Mouse (Mus musculus): ENCODE results near the gene Actl10. TPM values are rescaled to one million over a fixed set of nuclear protein-coding genes. Genes with fewer than 3 reads are reported as not detected.

The Actl10 gene
- total and polyA plus RNA-seq, 2 experiments from 2014 or later, result not detected

GRCm38 (mm10) chr2:154516944-154517343 lies 34.6 kb upstream of the Actl10 start:
- Histone ChIP-seq H3K9ac (replicated peaks; ENCODE audit: low read depth, low read length) (no peak overlapping the region), H3K36me3 (replicated peaks; ENCODE audit: control insufficient read depth, insufficient read depth, low read length) (peaks cover 24% of the 10 kb centered on the region), H3K4me1 (ENCODE audit: control insufficient read depth, insufficient read depth) (no peaks in the 10 kb centered on the region), H3K4me3 (ENCODE audit: low read depth, low read length) (no peak overlapping the region), H3K27ac (ENCODE audit: low read depth) (no peak overlapping the region), H3K9me3 (replicated peaks; ENCODE audit: control insufficient read depth, low read length) (no peaks in the 10 kb centered on the region), H3K4me2 (ENCODE audit: low read depth, low read length) (no peak overlapping the region), H3K27me3 (ENCODE audit: control insufficient read depth, insufficient read depth, low read length) (no peaks in the 10 kb centered on the region)
- 68% methylated on average over 3 of the region's 3 CpGs for WGBS
- TF ChIP-seq EP300 (IDR thresholded peaks at IDR 0.05; ENCODE audit: low read depth) (no peak), CTCF (IDR thresholded peaks at IDR 0.05; ENCODE audit: low read depth) (no peak)
- no peak for DNase-seq (ENCODE audit: low spot score)
- no peak for ATAC-seq (ENCODE audit: insufficient read depth, low read depth)

GRCm38 (mm10) chr2:154517424-154517823 lies 34.2 kb upstream of the Actl10 start:
- 52% methylated on average over 5 of the region's 5 CpGs for WGBS
- TF ChIP-seq CTCF (IDR thresholded peaks at IDR 0.05; ENCODE audit: low read depth) (no peak), EP300 (IDR thresholded peaks at IDR 0.05; ENCODE audit: low read depth) (no peak)
- H3K4me3 ChIP-seq (ENCODE audit: low read depth, low read length), result no peak overlapping the region
- H3K9ac ChIP-seq (replicated peaks; ENCODE audit: low read depth, low read length), result no peak overlapping the region
- H3K9me3 ChIP-seq (replicated peaks; ENCODE audit: control insufficient read depth, low read length), result no peaks in the 10 kb centered on the region
- H3K4me2 ChIP-seq (ENCODE audit: low read depth, low read length), result no peak overlapping the region
- no peak overlapping the region for H3K27ac ChIP-seq (ENCODE audit: low read depth)
- ATAC-seq (ENCODE audit: insufficient read depth, low read depth) (no peak), DNase-seq (ENCODE audit: low spot score) (no peak)
- H3K4me1 ChIP-seq (ENCODE audit: control insufficient read depth, insufficient read depth), result no peaks in the 10 kb centered on the region
- H3K27me3 ChIP-seq (ENCODE audit: control insufficient read depth, insufficient read depth, low read length), result no peaks in the 10 kb centered on the region
- peaks cover 27% of the 10 kb centered on the region for H3K36me3 ChIP-seq (replicated peaks; ENCODE audit: control insufficient read depth, insufficient read depth, low read length)

GRCm38 (mm10) chr2:154521449-154521848 lies 30.1 kb upstream of the Actl10 start:
- Histone ChIP-seq H3K27me3 (ENCODE audit: control insufficient read depth, insufficient read depth, low read length) (no peaks in the 10 kb centered on the region), H3K9ac (replicated peaks; ENCODE audit: low read depth, low read length) (no peak overlapping the region), H3K4me1 (ENCODE audit: control insufficient read depth, insufficient read depth) (no peaks in the 10 kb centered on the region), H3K9me3 (replicated peaks; ENCODE audit: control insufficient read depth, low read length) (no peaks in the 10 kb centered on the region), H3K4me2 (ENCODE audit: low read depth, low read length) (no peak overlapping the region), H3K27ac (ENCODE audit: low read depth) (no peak overlapping the region), H3K36me3 (replicated peaks; ENCODE audit: control insufficient read depth, insufficient read depth, low read length) (peaks cover 59% of the 10 kb centered on the region), H3K4me3 (ENCODE audit: low read depth, low read length) (no peak overlapping the region)
- DNase-seq (ENCODE audit: low spot score) (no peak), ATAC-seq (ENCODE audit: insufficient read depth, low read depth) (no peak)
- TF ChIP-seq CTCF (IDR thresholded peaks at IDR 0.05; ENCODE audit: low read depth) (no peak), EP300 (IDR thresholded peaks at IDR 0.05; ENCODE audit: low read depth) (no peak)

GRCm38 (mm10) chr2:154522334-154522733 lies 29.2 kb upstream of the Actl10 start:
- no peaks in the 10 kb centered on the region for H3K4me1 ChIP-seq (ENCODE audit: control insufficient read depth, insufficient read depth)
- ATAC-seq (ENCODE audit: insufficient read depth, low read depth) (no peak), DNase-seq (ENCODE audit: low spot score) (no peak)
- TF ChIP-seq CTCF (IDR thresholded peaks at IDR 0.05; ENCODE audit: low read depth), result no peak
- TF ChIP-seq EP300 (IDR thresholded peaks at IDR 0.05; ENCODE audit: low read depth), result no peak
- WGBS, result 79% methylated on average over 5 of the region's 5 CpGs
- no peaks in the 10 kb centered on the region for H3K27me3 ChIP-seq (ENCODE audit: control insufficient read depth, insufficient read depth, low read length)
- no peak overlapping the region for H3K9ac ChIP-seq (replicated peaks; ENCODE audit: low read depth, low read length)
- no peak overlapping the region for H3K27ac ChIP-seq (ENCODE audit: low read depth)
- H3K4me3 ChIP-seq (ENCODE audit: low read depth, low read length), result no peak overlapping the region
- H3K9me3 ChIP-seq (replicated peaks; ENCODE audit: control insufficient read depth, low read length), result no peaks in the 10 kb centered on the region
- H3K36me3 ChIP-seq (replicated peaks; ENCODE audit: control insufficient read depth, insufficient read depth, low read length), result peaks cover 59% of the 10 kb centered on the region
- no peak overlapping the region for H3K4me2 ChIP-seq (ENCODE audit: low read depth, low read length)

GRCm38 (mm10) chr2:154525285-154525684 lies 26.3 kb upstream of the Actl10 start:
- DNase-seq (ENCODE audit: low spot score) (no peak), ATAC-seq (ENCODE audit: insufficient read depth, low read depth) (no peak)
- no peak overlapping the region for H3K4me3 ChIP-seq (ENCODE audit: low read depth, low read length)
- H3K36me3 ChIP-seq (replicated peaks; ENCODE audit: control insufficient read depth, insufficient read depth, low read length), result peaks cover 59% of the 10 kb centered on the region
- WGBS, result 95% methylated on average over 2 of the region's 2 CpGs
- no peak for TF ChIP-seq EP300 (IDR thresholded peaks at IDR 0.05; ENCODE audit: low read depth)
- no peak for TF ChIP-seq CTCF (IDR thresholded peaks at IDR 0.05; ENCODE audit: low read depth)
- no peaks in the 10 kb centered on the region for H3K27me3 ChIP-seq (ENCODE audit: control insufficient read depth, insufficient read depth, low read length)
- H3K4me1 ChIP-seq (ENCODE audit: control insufficient read depth, insufficient read depth), result no peaks in the 10 kb centered on the region
- no peak overlapping the region for H3K27ac ChIP-seq (ENCODE audit: low read depth)
- no peak overlapping the region for H3K4me2 ChIP-seq (ENCODE audit: low read depth, low read length)
- H3K9ac ChIP-seq (replicated peaks; ENCODE audit: low read depth, low read length), result no peak overlapping the region
- no peaks in the 10 kb centered on the region for H3K9me3 ChIP-seq (replicated peaks; ENCODE audit: control insufficient read depth, low read length)

GRCm38 (mm10) chr2:154526531-154526930 lies 25.0 kb upstream of the Actl10 start:
- no peak for DNase-seq (ENCODE audit: low spot score)
- Histone ChIP-seq H3K9ac (replicated peaks; ENCODE audit: low read depth, low read length) (no peak overlapping the region), H3K4me1 (ENCODE audit: control insufficient read depth, insufficient read depth) (no peaks in the 10 kb centered on the region), H3K27me3 (ENCODE audit: control insufficient read depth, insufficient read depth, low read length) (no peaks in the 10 kb centered on the region), H3K4me2 (ENCODE audit: low read depth, low read length) (no peak overlapping the region), H3K9me3 (replicated peaks; ENCODE audit: control insufficient read depth, low read length) (no peaks in the 10 kb centered on the region), H3K27ac (ENCODE audit: low read depth) (no peak overlapping the region), H3K4me3 (ENCODE audit: low read depth, low read length) (no peak overlapping the region), H3K36me3 (replicated peaks; ENCODE audit: control insufficient read depth, insufficient read depth, low read length) (peaks cover 66% of the 10 kb centered on the region)
- WGBS, result 52% methylated on average over 3 of the region's 3 CpGs
- ATAC-seq (ENCODE audit: insufficient read depth, low read depth), result no peak
- no peak for TF ChIP-seq EP300 (IDR thresholded peaks at IDR 0.05; ENCODE audit: low read depth)
- TF ChIP-seq CTCF (IDR thresholded peaks at IDR 0.05; ENCODE audit: low read depth), result no peak
